Mouse (Mus musculus) G1E (cell line): ENCODE measurements around the gene Cacna1c. TPM values are rescaled to one million over a fixed set of nuclear protein-coding genes. Genes with fewer than 3 reads are reported as not detected.

Source experiments
- ATAC-seq: 2 replicates; pipeline ENCODE4 v1.8.0; 2016; ENCODE audit warnings: mild to moderate bottlenecking; ENCODE audit not compliant: insufficient number of reproducible peaks, poor library complexity, low FRiP score, severe bottlenecking; ENCODE audit errors: extremely low read depth
- DNase-seq: peaks from one replicate; pipeline ENCODE4 v3.0.0; 2012; ENCODE audit warnings: low spot score
- H3K27me3 ChIP-seq: 2 replicates; pipeline ENCODE4 v1.6.1; 2012; ENCODE audit warnings: mild to moderate bottlenecking, low read length, inconsistent platforms; ENCODE audit not compliant: insufficient read depth
- H3K36me3 ChIP-seq: replicated peaks from 2 replicates; pipeline ENCODE3; 2012; ENCODE audit warnings: mild to moderate bottlenecking, inconsistent platforms
- H3K4me1 ChIP-seq: 2 replicates; pipeline ENCODE4 v1.6.1; 2012; ENCODE audit warnings: low read depth, low read length, inconsistent platforms, mixed read lengths; ENCODE audit not compliant: insufficient read depth
- H3K4me3 ChIP-seq: 2 replicates; pipeline ENCODE4 v1.5.1; 2012; ENCODE audit warnings: low read depth, mild to moderate bottlenecking, inconsistent platforms, low read length, moderate library complexity, mixed read lengths
- H3K9me3 ChIP-seq: replicated peaks from 2 replicates; pipeline ENCODE4 v1.6.1; 2012; ENCODE audit warnings: inconsistent platforms
- CTCF ChIP-seq: IDR thresholded peaks from 2 replicates; pipeline ENCODE4 v1.5.1; 2012; ENCODE audit warnings: low read depth, low read length, inconsistent platforms, mixed read lengths
- GATA1 ChIP-seq: IDR thresholded peaks from 2 replicates; pipeline ENCODE4 v1.6.1; 2012; ENCODE audit warnings: borderline replicate concordance, low read length, inconsistent platforms, mixed read lengths
- GATA2 ChIP-seq: IDR thresholded peaks from 2 replicates; pipeline ENCODE4 v1.6.1; 2012; ENCODE audit warnings: low read depth, low read length, inconsistent platforms, borderline replicate concordance
- POLR2AphosphoS5 ChIP-seq: IDR thresholded peaks from 2 replicates; pipeline ENCODE4 v1.6.1; 2012; ENCODE audit warnings: low read depth, low read length, inconsistent platforms; ENCODE audit not compliant: insufficient replicate concordance
- TAL1 ChIP-seq: conservative IDR thresholded peaks from 2 replicates; pipeline ENCODE4 v1.6.1; 2012; ENCODE audit warnings: low read depth, low read length, inconsistent platforms, mixed read lengths
- polyA plus RNA-seq: library from polyadenylated mRNA; stranded (reverse); fragments of >175 nt; gene quantifications from 2 replicates; pipeline ENCODE4 v1.2.3, GENCODE M21; 2012
- total RNA-seq, 2 experiments: library from RNA; stranded (forward) in 1 of 2; stranded (reverse) in 1 of 2; fragments of 200-1000 nt in 1 of 2; fragments of >200 nt in 1 of 2; fragmentation: Nextera tagmentation in 1 of 2; gene quantifications; 2 replicates each; pipeline ENCODE4 v1.2.3; 2014 to 2017

Cacna1c gene
- total and polyA plus RNA-seq, 3 experiments: 0.11 TPM; not detected in 2

DNA sequence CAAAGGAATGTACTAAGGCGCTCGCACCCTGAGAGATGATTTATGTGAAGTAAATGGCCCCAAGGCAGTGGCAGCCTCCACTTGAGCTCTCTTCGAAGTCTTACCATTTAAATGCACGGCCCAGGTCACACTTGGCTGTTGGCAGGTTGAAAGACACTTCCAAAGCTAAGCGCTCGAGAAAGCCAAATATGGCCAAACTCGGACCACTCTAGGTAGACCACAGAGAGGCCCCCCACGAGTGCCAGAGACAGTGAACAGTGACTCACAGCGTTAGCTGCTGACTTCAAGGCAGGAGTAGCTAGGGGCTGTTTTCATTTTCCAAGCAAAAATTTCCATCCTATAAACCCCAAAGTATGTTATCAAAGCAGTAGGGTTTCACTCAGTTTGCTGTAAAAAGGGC lies 111.7 kb downstream of the Cacna1c start:
- Histone ChIP-seq H3K36me3 (no peaks in the 10 kb centered on the region), H3K9me3 (peaks cover 59% of the 10 kb centered on the region), H3K27me3 (no peaks in the 10 kb centered on the region), H3K4me1 (no peaks in the 10 kb centered on the region), H3K4me3 (no peak overlapping the region)
- ATAC-seq: no peak
- DNase-seq: no peak
- TF ChIP-seq TAL1 (no peak), GATA1 (no peak), GATA2 (no peak), POLR2AphosphoS5 (no peak), CTCF (no peak)

DNA sequence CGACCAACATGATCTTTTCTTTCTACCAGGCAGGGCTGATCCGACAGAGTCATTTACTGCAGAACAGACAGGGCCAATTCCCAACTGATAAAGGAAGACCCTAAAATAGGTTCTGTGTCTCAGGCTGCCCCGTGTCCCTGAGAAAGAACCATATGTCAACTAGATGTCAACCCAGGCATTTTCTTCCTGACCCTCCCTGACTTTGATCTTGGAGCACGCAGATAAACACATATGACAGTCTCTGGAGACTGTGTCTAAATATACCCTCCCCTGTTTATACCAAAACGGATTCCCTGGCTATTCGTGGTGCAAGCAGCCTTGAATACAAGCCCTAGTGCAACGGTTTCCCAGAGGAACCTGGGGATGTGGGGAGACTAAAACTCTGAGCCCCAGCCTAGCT lies 112.7 kb downstream of the Cacna1c start:
- H3K4me1 ChIP-seq: no peaks in the 10 kb centered on the region
- no peaks in the 10 kb centered on the region for H3K27me3 ChIP-seq
- no peaks in the 10 kb centered on the region for H3K36me3 ChIP-seq
- no peak overlapping the region for H3K4me3 ChIP-seq
- no peak for TF ChIP-seq GATA2
- ATAC-seq (no peak), DNase-seq (no peak)
- H3K9me3 ChIP-seq: peaks cover 58% of the 10 kb centered on the region

DNA sequence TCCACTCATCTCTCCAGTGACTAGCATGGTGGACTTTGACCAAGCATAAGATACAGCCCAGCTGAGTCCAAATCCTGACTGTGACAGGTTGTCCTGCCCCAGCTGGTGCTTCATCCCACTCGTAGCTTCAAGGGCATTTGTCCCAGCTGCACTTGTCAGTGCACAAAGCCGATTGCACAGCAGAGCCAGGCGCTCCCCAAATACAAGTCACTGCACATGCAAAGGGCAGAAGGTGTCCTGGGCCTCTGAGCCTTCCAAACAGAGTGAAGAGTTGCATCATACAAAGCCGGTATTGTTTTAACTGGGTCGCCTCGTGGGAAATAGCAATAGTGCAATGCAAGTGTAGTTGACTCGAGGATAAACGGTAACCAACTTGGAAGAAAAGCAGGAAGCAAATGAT lies 113.6 kb downstream of the Cacna1c start:
- ATAC-seq: no peak

DNA sequence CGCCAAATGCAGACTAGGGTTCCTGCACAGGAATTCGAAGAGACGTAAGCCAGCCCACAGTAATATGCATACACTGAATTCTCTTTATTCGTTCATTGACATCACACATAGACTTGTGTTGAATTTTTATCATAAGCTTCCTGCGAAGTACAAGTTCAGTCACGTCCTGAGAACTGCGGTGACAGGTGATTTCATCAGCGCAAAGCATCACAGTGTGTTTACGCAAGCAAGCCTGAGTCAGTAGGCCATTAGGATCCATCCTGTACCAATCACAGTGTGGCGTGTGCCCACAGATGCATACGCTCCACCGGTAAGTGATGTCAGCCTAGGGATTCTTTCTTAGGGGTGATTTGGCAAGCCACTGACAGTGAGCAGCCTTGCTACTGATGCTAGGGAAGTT lies 114.6 kb downstream of the Cacna1c start:
- no peak for TF ChIP-seq GATA1
- no peak for TF ChIP-seq TAL1
- TF ChIP-seq POLR2AphosphoS5: no peak
- no peak for TF ChIP-seq GATA2
- no peak for TF ChIP-seq CTCF
- Histone ChIP-seq H3K4me1 (no peaks in the 10 kb centered on the region), H3K9me3 (peaks cover 63% of the 10 kb centered on the region), H3K36me3 (no peaks in the 10 kb centered on the region), H3K27me3 (no peaks in the 10 kb centered on the region), H3K4me3 (no peak overlapping the region)
- no peak for DNase-seq
- no peak for ATAC-seq

More for the DNA sequence above, 113.6 kb downstream of the Cacna1c start:
- DNase-seq: no peak
- TF ChIP-seq CTCF: no peak
- no peak for TF ChIP-seq TAL1
- no peak for TF ChIP-seq GATA2
- Histone ChIP-seq H3K36me3 (no peaks in the 10 kb centered on the region), H3K9me3 (peaks cover 57% of the 10 kb centered on the region), H3K4me3 (no peak overlapping the region), H3K27me3 (no peaks in the 10 kb centered on the region), H3K4me1 (no peaks in the 10 kb centered on the region)

DNA sequence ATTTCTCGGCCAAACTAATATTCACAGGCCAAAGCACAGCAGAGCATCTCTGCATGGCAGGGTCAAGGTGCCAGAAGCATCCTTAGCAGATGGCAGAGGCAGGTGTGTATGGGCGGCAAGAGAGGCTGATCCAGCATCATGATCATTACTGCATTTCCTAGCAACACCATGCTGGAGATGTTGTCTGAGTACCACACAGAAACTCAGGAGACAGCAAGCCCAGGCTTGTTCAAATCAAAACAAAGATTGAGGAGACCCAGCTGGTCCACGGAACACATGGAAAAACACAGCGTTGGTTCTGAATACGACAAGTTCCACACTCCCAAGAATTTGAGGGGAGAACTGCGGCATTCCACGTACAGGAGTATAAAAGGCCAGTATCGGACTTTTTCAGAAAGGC lies 116.6 kb downstream of the Cacna1c start:
- DNase-seq (no peak), ATAC-seq (no peak)
- no peaks in the 10 kb centered on the region for H3K36me3 ChIP-seq
- TF ChIP-seq TAL1: no peak
- TF ChIP-seq GATA2: no peak
- TF ChIP-seq POLR2AphosphoS5: no peak
- TF ChIP-seq CTCF: no peak
- no peak for TF ChIP-seq GATA1
- H3K4me1 ChIP-seq: no peaks in the 10 kb centered on the region
- no peaks in the 10 kb centered on the region for H3K27me3 ChIP-seq
- H3K4me3 ChIP-seq: no peak overlapping the region
- peaks cover 70% of the 10 kb centered on the region for H3K9me3 ChIP-seq

DNA sequence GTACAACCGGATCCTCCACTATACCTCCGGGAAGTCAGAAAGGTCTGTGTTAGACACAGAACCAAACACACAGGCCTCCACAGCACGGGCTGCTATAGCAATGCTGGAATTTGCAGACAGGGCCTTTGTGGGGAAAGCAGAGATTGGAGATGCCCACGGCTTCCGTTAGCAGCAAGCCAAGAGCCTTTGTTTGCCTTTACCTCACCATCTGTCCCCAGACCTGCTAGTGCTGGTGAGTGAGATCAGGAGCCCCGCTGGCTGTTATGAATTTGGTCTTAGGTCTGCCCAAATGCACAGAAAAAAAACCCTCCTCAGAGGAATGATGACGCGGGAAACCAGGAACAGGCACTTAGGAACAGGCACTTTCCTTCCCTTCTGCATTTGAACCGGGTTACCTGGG lies 117.3 kb downstream of the Cacna1c start:
- H3K9me3 ChIP-seq: peaks cover 71% of the 10 kb centered on the region
- no peak overlapping the region for H3K4me3 ChIP-seq
- DNase-seq (no peak), ATAC-seq (no peak)
- no peaks in the 10 kb centered on the region for H3K27me3 ChIP-seq
- TF ChIP-seq CTCF (no peak), GATA1 (no peak), GATA2 (no peak), TAL1 (no peak), POLR2AphosphoS5 (no peak)
- H3K4me1 ChIP-seq: no peaks in the 10 kb centered on the region
- H3K36me3 ChIP-seq: no peaks in the 10 kb centered on the region

DNA sequence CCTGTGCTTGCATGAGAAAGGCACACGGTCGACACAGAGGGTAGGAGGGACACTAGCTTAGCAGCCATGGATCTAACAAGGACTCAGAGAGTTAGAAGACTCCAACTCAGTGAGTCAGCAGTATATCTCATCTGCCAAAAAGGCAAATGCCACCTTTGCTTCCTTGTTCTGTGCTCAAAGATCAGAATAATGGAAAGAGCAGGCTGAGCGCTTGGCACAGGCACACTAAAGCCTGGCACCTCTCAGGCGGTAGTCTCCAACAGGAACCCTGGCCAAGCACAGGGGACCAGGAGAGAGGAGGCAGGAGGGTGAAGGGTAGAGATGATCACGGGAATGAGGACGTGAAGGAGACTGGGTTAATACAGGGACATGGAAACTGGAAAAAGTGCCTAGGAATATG lies 119.0 kb downstream of the Cacna1c start:
- TF ChIP-seq GATA1 (no peak), POLR2AphosphoS5 (no peak), TAL1 (no peak)
- DNase-seq (no peak), ATAC-seq (no peak)
- Histone ChIP-seq H3K27me3 (no peaks in the 10 kb centered on the region), H3K9me3 (peaks cover 71% of the 10 kb centered on the region), H3K4me1 (no peaks in the 10 kb centered on the region), H3K4me3 (no peak overlapping the region), H3K36me3 (no peaks in the 10 kb centered on the region)
